Mouse (Mus musculus): ENCODE measurements around the gene Rbm20. TPM values are rescaled to one million over a fixed set of nuclear protein-coding genes. Genes with fewer than 3 reads are reported as not detected.
A peak's percentile ranks its signal among the peaks of the same experiment; 100 is the strongest.
"Not testable (repeated sequence)": the region's sequence is repeated elsewhere in the genome, so short reads cannot be mapped to it uniquely, and the experiment has no call there.

The Rbm20 gene
- polyA plus RNA-seq, 1 experiment = not detected

- Histone ChIP-seq H3K4me1 (ENCODE audit: control insufficient read depth, insufficient read depth, low read length) (peaks cover 22% of the 10 kb centered on the region), H3K27ac (ENCODE audit: insufficient read depth, low read depth, low read length) (no peak overlapping the region), H3K4me3 (ENCODE audit: insufficient read depth, low read depth, low read length) (no peak overlapping the region)
- 90% methylated on average over 5 of the region's 5 CpGs for WGBS
- no peak for TF ChIP-seq CTCF (IDR thresholded peaks at IDR 0.05; ENCODE audit: insufficient read depth, low read depth, low read length)
- TF ChIP-seq POLR2A (IDR thresholded peaks at IDR 0.05; ENCODE audit: insufficient read depth, low read depth, low read length) = no peak
These were observed 118.9 kb downstream of the Rbm20 start for GRCm38 (mm10) chr19:53796020-53796419.

- 90% methylated on average over 10 of the region's 10 CpGs for WGBS
- peaks cover 19% of the 10 kb centered on the region for H3K4me1 ChIP-seq (ENCODE audit: control insufficient read depth, insufficient read depth, low read length)
- no peak overlapping the region for H3K27ac ChIP-seq (ENCODE audit: insufficient read depth, low read depth, low read length)
- no peak overlapping the region for H3K4me3 ChIP-seq (ENCODE audit: insufficient read depth, low read depth, low read length)
- TF ChIP-seq CTCF (IDR thresholded peaks at IDR 0.05; ENCODE audit: insufficient read depth, low read depth, low read length) (no peak), POLR2A (IDR thresholded peaks at IDR 0.05; ENCODE audit: insufficient read depth, low read depth, low read length) (no peak)
These were observed 120.7 kb downstream of the Rbm20 start for GRCm38 (mm10) chr19:53797770-53798169.

GRCm38 (mm10) chr19:53799885-53800284 lies 122.8 kb downstream of the Rbm20 start:
- TF ChIP-seq POLR2A (IDR thresholded peaks at IDR 0.05; ENCODE audit: insufficient read depth, low read depth, low read length) = no peak
- WGBS = 63% methylated on average over 11 of the region's 11 CpGs
- Histone ChIP-seq H3K4me1 (ENCODE audit: control insufficient read depth, insufficient read depth, low read length) (peaks cover 20% of the 10 kb centered on the region), H3K27ac (ENCODE audit: insufficient read depth, low read depth, low read length) (no peak overlapping the region), H3K4me3 (ENCODE audit: insufficient read depth, low read depth, low read length) (no peak overlapping the region)

- Histone ChIP-seq H3K27ac (ENCODE audit: insufficient read depth, low read depth, low read length) (0 out of 2 replicates have a peak overlapping the region, but pooled peaks have one; percentile 2), H3K4me3 (ENCODE audit: insufficient read depth, low read depth, low read length) (no peak overlapping the region), H3K4me1 (ENCODE audit: control insufficient read depth, insufficient read depth, low read length) (peaks cover 23% of the 10 kb centered on the region)
- WGBS = 57% methylated on average over 15 of the region's 15 CpGs
- TF ChIP-seq POLR2A (IDR thresholded peaks at IDR 0.05; ENCODE audit: insufficient read depth, low read depth, low read length) (no peak), CTCF (IDR thresholded peaks at IDR 0.05; ENCODE audit: insufficient read depth, low read depth, low read length) (no peak)
These were observed 123.4 kb downstream of the Rbm20 start for GRCm38 (mm10) chr19:53800365-53800999.

GRCm38 (mm10) chr19:53801380-53801779 lies 124.3 kb downstream of the Rbm20 start:
- Histone ChIP-seq H3K4me3 (ENCODE audit: insufficient read depth, low read depth, low read length) (no peak overlapping the region), H3K27ac (ENCODE audit: insufficient read depth, low read depth, low read length) (peak overlapping the region; percentile 79), H3K4me1 (ENCODE audit: control insufficient read depth, insufficient read depth, low read length) (peaks cover 27% of the 10 kb centered on the region)
- 86% methylated on average over 5 of the region's 5 CpGs for WGBS
- no peak for TF ChIP-seq CTCF (IDR thresholded peaks at IDR 0.05; ENCODE audit: insufficient read depth, low read depth, low read length)
- no peak for TF ChIP-seq POLR2A (IDR thresholded peaks at IDR 0.05; ENCODE audit: insufficient read depth, low read depth, low read length)

GRCm38 (mm10) chr19:53801789-53802683 lies 124.9 kb downstream of the Rbm20 start:
- 59% methylated on average over 11 of the region's 11 CpGs for WGBS
- Histone ChIP-seq H3K4me1 (ENCODE audit: control insufficient read depth, insufficient read depth, low read length) (peaks cover 33% of the 10 kb centered on the region), H3K4me3 (ENCODE audit: insufficient read depth, low read depth, low read length) (no peak overlapping the region), H3K27ac (ENCODE audit: insufficient read depth, low read depth, low read length) (peak overlapping the region; percentile 79)
- TF ChIP-seq CTCF (IDR thresholded peaks at IDR 0.05; ENCODE audit: insufficient read depth, low read depth, low read length) = no peak
- TF ChIP-seq POLR2A (IDR thresholded peaks at IDR 0.05; ENCODE audit: insufficient read depth, low read depth, low read length) = no peak

GRCm38 (mm10) chr19:53803954-53804353 lies 126.8 kb downstream of the Rbm20 start:
- H3K4me3 ChIP-seq (ENCODE audit: insufficient read depth, low read depth, low read length) = no peak overlapping the region
- H3K4me1 ChIP-seq (ENCODE audit: control insufficient read depth, insufficient read depth, low read length) = peaks cover 45% of the 10 kb centered on the region
- TF ChIP-seq CTCF (IDR thresholded peaks at IDR 0.05; ENCODE audit: insufficient read depth, low read depth, low read length) (no peak), POLR2A (IDR thresholded peaks at IDR 0.05; ENCODE audit: insufficient read depth, low read depth, low read length) (no peak)
- WGBS = 83% methylated on average over 2 of the region's 2 CpGs
- no peak overlapping the region for H3K27ac ChIP-seq (ENCODE audit: insufficient read depth, low read depth, low read length)

- 82% methylated on average over 3 of the region's 3 CpGs for WGBS
- peaks cover 51% of the 10 kb centered on the region for H3K4me1 ChIP-seq (ENCODE audit: control insufficient read depth, insufficient read depth, low read length)
- H3K27ac ChIP-seq (ENCODE audit: insufficient read depth, low read depth, low read length) = no peak overlapping the region
- no peak overlapping the region for H3K4me3 ChIP-seq (ENCODE audit: insufficient read depth, low read depth, low read length)
- no peak for TF ChIP-seq CTCF (IDR thresholded peaks at IDR 0.05; ENCODE audit: insufficient read depth, low read depth, low read length)
- TF ChIP-seq POLR2A (IDR thresholded peaks at IDR 0.05; ENCODE audit: insufficient read depth, low read depth, low read length) = no peak
These were observed 128.0 kb downstream of the Rbm20 start for GRCm38 (mm10) chr19:53805063-53805462.

GRCm38 (mm10) chr19:53806126-53806525 lies 129.0 kb downstream of the Rbm20 start:
- whole genome bisulfite sequencing = 14% methylated on average over 7 of the region's 7 CpGs
- Histone ChIP-seq H3K4me3 (ENCODE audit: insufficient read depth, low read depth, low read length) (no peak overlapping the region), H3K4me1 (ENCODE audit: control insufficient read depth, insufficient read depth, low read length) (peaks cover 52% of the 10 kb centered on the region), H3K27ac (ENCODE audit: insufficient read depth, low read depth, low read length) (peak overlapping the region; percentile 73)
- no peak for TF ChIP-seq CTCF (IDR thresholded peaks at IDR 0.05; ENCODE audit: insufficient read depth, low read depth, low read length)
- no peak for TF ChIP-seq POLR2A (IDR thresholded peaks at IDR 0.05; ENCODE audit: insufficient read depth, low read depth, low read length)

- H3K4me3 ChIP-seq (ENCODE audit: insufficient read depth, low read depth, low read length) = not testable (repeated sequence)
- H3K27ac ChIP-seq (ENCODE audit: insufficient read depth, low read depth, low read length) = peak overlapping the region; percentile 73
- 68% methylated on average over 6 of the region's 6 CpGs for WGBS
- peaks cover 49% of the 10 kb centered on the region for H3K4me1 ChIP-seq (ENCODE audit: control insufficient read depth, insufficient read depth, low read length)
These were observed 129.6 kb downstream of the Rbm20 start for GRCm38 (mm10) chr19:53806526-53807275.
